Mouse (Mus musculus) liver, adult 2 months (tissue): ENCODE data around the gene Anapc15.

ENCODE experiments used
- CTCF ChIP-seq: fragments of 200-500 bp; IDR thresholded peaks from 2 replicates; pipeline ENCODE4 v1.5.1; 2011; ENCODE audit warnings: low read depth, low read length, control low read depth
- POLR2A ChIP-seq: fragments of 200-500 bp; IDR thresholded peaks from 2 replicates; pipeline ENCODE4 v1.6.1; 2011; ENCODE audit warnings: low read length, control low read depth; ENCODE audit not compliant: insufficient read depth; ENCODE audit errors: extremely low read depth

DNA sequence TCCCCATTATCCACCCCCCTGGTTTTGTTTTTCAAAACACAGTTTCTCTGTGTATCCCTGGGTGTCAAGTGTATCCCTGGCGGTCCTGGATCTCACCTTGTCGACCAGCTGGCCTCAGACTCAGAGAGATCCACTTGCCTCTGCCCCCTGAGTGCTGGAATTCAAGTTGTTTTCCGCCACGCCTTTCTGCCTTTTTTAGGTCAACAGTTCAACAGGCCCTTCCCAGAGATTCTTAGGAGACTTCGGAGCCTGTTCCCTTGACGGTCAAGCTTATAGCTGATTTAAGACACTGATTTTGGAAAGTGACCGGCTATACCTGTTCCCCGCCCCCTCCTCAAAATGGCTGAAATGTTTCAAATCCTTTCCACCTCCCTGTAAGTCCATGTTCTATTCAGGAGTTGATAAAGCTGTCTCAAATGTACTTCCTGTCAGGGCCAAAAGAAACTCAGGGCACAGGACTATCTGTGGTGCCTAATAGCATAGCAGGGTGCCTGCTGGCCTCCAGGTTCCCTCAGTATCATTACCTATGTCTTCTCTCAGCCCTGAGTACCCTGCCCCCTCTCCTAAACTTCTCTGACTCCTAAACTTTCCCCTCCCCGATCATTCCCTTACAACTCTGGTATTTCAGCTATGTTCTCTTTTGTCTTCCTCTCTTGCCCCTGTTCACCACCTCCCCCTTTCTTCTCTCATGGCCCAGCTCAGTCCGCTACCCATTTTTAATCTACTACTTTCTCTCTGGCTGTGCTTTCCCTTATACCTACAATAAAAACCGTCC lies 3.2 kb downstream of the Anapc15 start:
- TF ChIP-seq CTCF (no peak), POLR2A (no peak)
